Mouse (Mus musculus) liver, postnatal 0 days (tissue): ENCODE results near the gene Tnik.

Experiments
- CTCF ChIP-seq: sonication (generic); IDR thresholded peaks from 2 replicates; pipeline ENCODE4 v1.5.1; 2016; ENCODE audit warnings: antibody characterized with exemption, low read depth
- EP300 ChIP-seq: IDR thresholded peaks from 2 replicates; pipeline ENCODE4 v1.6.1; 2016; ENCODE audit warnings: antibody characterized with exemption, low read depth, mild to moderate bottlenecking

DNA sequence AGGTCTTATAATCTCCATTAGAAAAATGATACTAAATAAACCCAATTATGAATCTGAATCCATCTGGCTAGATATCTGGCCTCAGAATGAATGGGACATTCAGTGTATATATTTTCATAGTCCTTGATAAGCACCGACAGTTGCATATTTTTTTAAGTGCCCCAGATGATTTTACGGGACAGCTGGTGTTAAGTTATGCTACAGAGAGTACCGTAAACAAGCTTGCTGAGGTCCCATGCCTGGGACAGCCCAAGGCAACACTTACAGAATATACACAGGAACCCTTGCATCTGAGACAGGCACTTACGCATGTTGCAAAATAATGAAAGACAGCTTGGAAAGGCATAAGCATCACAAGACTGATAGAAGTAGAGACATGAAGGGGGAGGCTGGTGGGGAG, 34.1 kb upstream of the Tnik start:
- no peak for TF ChIP-seq EP300
- no peak for TF ChIP-seq CTCF
